Mouse (Mus musculus) intestine, embryonic 16.5 days (tissue): ENCODE data around the gene Il17ra. TPM values are rescaled to one million over a fixed set of nuclear protein-coding genes. Genes with fewer than 3 reads are reported as not detected.

Experiments
- polyA plus RNA-seq: library from polyadenylated mRNA; unstranded; fragments of >200 nt; fragmentation: Nextera tagmentation; extraction: Ambion mirVana; gene quantifications from 2 replicates; pipeline ENCODE4 v1.2.1, GENCODE M21; 2015

Il17ra gene
- polyA plus RNA-seq, 1 experiment from 2014 or later: 6.9 TPM

Other genes with a start within 250 kb of the Il17ra start
- gene D330020A13Rik, start 168.9 kb upstream of the Il17ra start, polyA plus RNA-seq: 0.23 and 0.43 TPM in 2 replicates
- gene B4galnt3, start 168.7 kb upstream of the Il17ra start, polyA plus RNA-seq: 1.1 and 1.3 TPM in 2 replicates
- gene Kdm5a, start 99.1 kb upstream of the Il17ra start, polyA plus RNA-seq: 30.1 and 31.1 TPM in 2 replicates
- 17.4 and 18.4 TPM in 2 replicates for gene Ccdc77, start 98.9 kb upstream of the Il17ra start, polyA plus RNA-seq
- gene Tmem121b, start 30.6 kb downstream of the Il17ra start, polyA plus RNA-seq: 0.06 TPM in 2 replicates
- gene Hdhd5, start 68.1 kb downstream of the Il17ra start, polyA plus RNA-seq: 14.0 and 15.8 TPM in 2 replicates
- 0.54 and 0.61 TPM in 2 replicates for gene Cecr2, start 203.1 kb downstream of the Il17ra start, polyA plus RNA-seq